In genomic region chr4:82000590-82001405, GRCm38 (mm10) we compare ENCODE assay signal across 10 mouse cellular contexts.
DNase-seq lines count a peak whose midpoint lies in the region; ATAC-seq and TF ChIP-seq lines count a peak whose summit lies in the region.
"Had no signal": no experiment of that assay in that cellular context is flagged by ENCODE, and none has a peak within 500 bp of the region (broad histone marks: within the 10 kb centered on the region; RNA-seq: fewer than 3 reads in every experiment).

No protein-coding gene starts in this region.

- H3K4me3 ChIP-seq in kidney, embryonic 14.5 days (ENCODE audit: low read length), result no peak overlapping the region
- H3K4me3 ChIP-seq in gastrocnemius, adult 2 months, result peak overlapping the region; percentile 23
- no peak overlapping the region for H3K4me3 ChIP-seq in hindbrain, embryonic 16.5 days (ENCODE audit: low read length)
- H3K4me3 ChIP-seq: layer of hippocampus, adult 2 months had no signal

- H3K9ac ChIP-seq in kidney, embryonic 14.5 days (ENCODE audit: low read depth, low read length), result no peak overlapping the region
- H3K9ac ChIP-seq in hindbrain, embryonic 16.5 days (ENCODE audit: low read depth, low read length), result no peak overlapping the region

- no peaks in the 10 kb centered on the region for H3K36me3 ChIP-seq in kidney, embryonic 14.5 days (ENCODE audit: control insufficient read depth, insufficient read depth, low read length)
- no peaks in the 10 kb centered on the region for H3K36me3 ChIP-seq in hindbrain, embryonic 16.5 days (ENCODE audit: control insufficient read depth, insufficient read depth, low read length)

- 0 out of 2 replicates have a peak, but pooled peaks have one; percentile 76 for ATAC-seq in kidney, embryonic 14.5 days (ENCODE audit: low FRiP score, low TSS enrichment)
- peak; percentile 52 for ATAC-seq in hindbrain, embryonic 16.5 days
- ATAC-seq in inflammation-experienced regulatory T-cells, adult 6 months, result no peak

- no peak for TF ChIP-seq CTCF in gastrocnemius, adult 2 months (IDR thresholded peaks at IDR 0.05)

- peak overlapping the region; percentile 55; the same call in 1 of the 2 replicates for H3K27ac ChIP-seq in kidney, embryonic 14.5 days (ENCODE audit: low read depth, low read length)
- H3K27ac ChIP-seq in gastrocnemius, adult 2 months, result peak overlapping the region; percentile 85
- no peak overlapping the region; the same call in 1 of the 2 replicates for H3K27ac ChIP-seq in hindbrain, embryonic 16.5 days (ENCODE audit: low read depth, low read length)
- H3K27ac ChIP-seq: layer of hippocampus, adult 2 months had no signal

- DNase-seq in kidney, adult 11 months, result no peak
- DNase-seq in adipocyte (ENCODE audit: low spot score), result peak; percentile 14
- peak; percentile 65 for DNase-seq in gastrocnemius, adult 2 months
- no peak for DNase-seq in spleen, postnatal 14 days (ENCODE audit: low spot score in 2 of 2)
- no peak for DNase-seq in yolk sac, embryonic 10.5 days (ENCODE audit: low spot score)
- DNase-seq: cerebellum, adult 9-10 months had no signal

- no peak overlapping the region for H3K4me2 ChIP-seq in kidney, embryonic 14.5 days (replicated peaks; ENCODE audit: low read depth, low read length)
- no peak overlapping the region for H3K4me2 ChIP-seq in hindbrain, embryonic 16.5 days (ENCODE audit: low read length)

- H3K9me3 ChIP-seq in kidney, embryonic 14.5 days (ENCODE audit: control insufficient read depth, low read length), result no peaks in the 10 kb centered on the region
- no peaks in the 10 kb centered on the region for H3K9me3 ChIP-seq in hindbrain, embryonic 16.5 days (ENCODE audit: control insufficient read depth, low read length)

- no peaks in the 10 kb centered on the region for H3K27me3 ChIP-seq in kidney, embryonic 14.5 days (ENCODE audit: control insufficient read depth, insufficient read depth, low read length)
- H3K27me3 ChIP-seq in hindbrain, embryonic 16.5 days (replicated peaks; ENCODE audit: control insufficient read depth, insufficient read depth, low read length), result no peaks in the 10 kb centered on the region

- intact Hi-C loops in gastrocnemius, adult 2 months (cut with DNase I), result no loop called here

- 61% methylated on average over 19 of the region's 19 CpGs for WGBS in kidney, embryonic 14.5 days
- WGBS in hindbrain, embryonic 16.5 days, result 68% methylated on average over 19 of the region's 19 CpGs

- 0 out of 2 replicates have a peak, but pooled peaks cover 5% of the 10 kb centered on the region for H3K4me1 ChIP-seq in kidney, embryonic 14.5 days (ENCODE audit: control insufficient read depth, insufficient read depth, low read length)
- no peaks in the 10 kb centered on the region; the same call in 1 of the 2 replicates for H3K4me1 ChIP-seq in hindbrain, embryonic 16.5 days (ENCODE audit: control insufficient read depth, insufficient read depth, low read depth, low read length)

Comparison
In these comparisons a context has a peak if more than half of its experiments do, and no peak if none do; other contexts are left out.
1. DNase-seq: peak in adipocyte (single experiment) and gastrocnemius, adult 2 months (single experiment); none in kidney, adult 11 months (single experiment), spleen, postnatal 14 days (0 of 2) and yolk sac, embryonic 10.5 days (single experiment).